Mouse (Mus musculus) stomach, embryonic 16.5 days (tissue): ENCODE results near the gene Fbxw5. TPM values are rescaled to one million over a fixed set of nuclear protein-coding genes. Genes with fewer than 3 reads are reported as not detected.

Experiments used
- ATAC-seq: fragments of 200-750 bp; cut with Nextera tagmentation; 2 replicates; pipeline ENCODE4 v1.8.0; 2017; ENCODE audit warnings: moderate number of reproducible peaks, moderate TSS enrichment; ENCODE audit not compliant: insufficient read depth, low FRiP score
- H3K27ac ChIP-seq: fragments of 300-500 bp; sonication (generic); 2 replicates; pipeline ENCODE4 v1.5.1; 2014; ENCODE audit warnings: low read length
- H3K27me3 ChIP-seq: fragments of 300-500 bp; sonication (generic); 2 replicates; pipeline ENCODE4 v1.6.1; 2014; ENCODE audit warnings: low read length, control low read depth, mixed read lengths; ENCODE audit not compliant: control insufficient read depth, insufficient read depth
- H3K36me3 ChIP-seq: fragments of 300-500 bp; sonication (generic); 2 replicates; pipeline ENCODE4 v1.6.1; 2014; ENCODE audit warnings: low read length; ENCODE audit not compliant: control insufficient read depth, insufficient read depth
- H3K4me1 ChIP-seq: fragments of 300-500 bp; sonication (generic); 2 replicates; pipeline ENCODE4 v1.6.1; 2014; ENCODE audit warnings: low read length, control low read depth, mixed read lengths; ENCODE audit not compliant: control insufficient read depth, insufficient read depth
- H3K4me2 ChIP-seq: fragments of 300-500 bp; sonication (generic); 2 replicates; pipeline ENCODE4 v1.6.1; 2014; ENCODE audit warnings: low read depth, low read length, mixed read lengths
- H3K4me3 ChIP-seq: fragments of 300-500 bp; sonication (generic); replicated peaks from 2 replicates; pipeline ENCODE4 v1.5.1; 2014; ENCODE audit warnings: mild to moderate bottlenecking, low read length
- H3K9ac ChIP-seq: fragments of 300-500 bp; sonication (generic); 2 replicates; pipeline ENCODE4 v1.6.1; 2014; ENCODE audit warnings: low read length
- H3K9me3 ChIP-seq: fragments of 300-500 bp; sonication (generic); replicated peaks from 2 replicates; pipeline ENCODE4 v1.6.1; 2016; ENCODE audit warnings: low read length, control low read depth; ENCODE audit not compliant: control insufficient read depth
- WGBS: fragments of 180-500 bp; shearing (Covaris S2); extraction: QIAGEN DNeasy Blood & Tissue Kit; methylation state at CpG from one replicate; pipeline ENCODE4 v1.1.7; 2014; 5-methylcytosine and 5-hydroxymethylcytosine counted together
- polyA plus RNA-seq: library from polyadenylated mRNA; unstranded; fragments of >200 nt; fragmentation: Nextera tagmentation; extraction: Ambion mirVana; gene quantifications from 2 replicates; pipeline ENCODE4 v1.2.1, GENCODE M21; 2015

The Fbxw5 gene
- polyA plus RNA-seq, 1 experiment from 2014 or later, result 76.5 TPM

DNA sequence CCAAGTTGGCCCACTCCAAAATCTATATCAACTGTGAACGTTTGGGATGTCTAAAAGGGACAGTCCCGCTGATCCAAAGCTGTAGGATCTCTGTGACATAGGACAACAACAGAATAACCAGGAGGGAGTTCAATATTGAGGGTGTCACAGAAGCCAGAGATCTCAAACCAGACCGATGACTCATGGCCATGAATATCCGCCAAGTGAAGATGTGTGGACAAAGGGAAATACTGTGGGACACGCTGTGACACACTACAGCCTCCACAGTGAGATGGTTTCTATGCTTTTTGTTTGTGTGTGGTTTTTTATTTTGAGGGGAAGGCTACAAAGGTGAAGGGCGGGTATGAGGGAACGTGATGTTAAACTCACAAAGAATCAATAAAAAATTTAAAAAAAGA is 11.9 kb upstream of the Fbxw5 start:
- Histone ChIP-seq H3K9me3 (no peaks in the 10 kb centered on the region), H3K4me3 (no peak overlapping the region), H3K27ac (peak overlapping the region; percentile 21; the same call in 1 of the 2 replicates), H3K9ac (no peak overlapping the region), H3K4me2 (no peak overlapping the region), H3K36me3 (no peaks in the 10 kb centered on the region), H3K4me1 (no peaks in the 10 kb centered on the region), H3K27me3 (no peaks in the 10 kb centered on the region)
- ATAC-seq, result no peak
- WGBS, result 70% methylated on average over 7 of the region's 7 CpGs

DNA sequence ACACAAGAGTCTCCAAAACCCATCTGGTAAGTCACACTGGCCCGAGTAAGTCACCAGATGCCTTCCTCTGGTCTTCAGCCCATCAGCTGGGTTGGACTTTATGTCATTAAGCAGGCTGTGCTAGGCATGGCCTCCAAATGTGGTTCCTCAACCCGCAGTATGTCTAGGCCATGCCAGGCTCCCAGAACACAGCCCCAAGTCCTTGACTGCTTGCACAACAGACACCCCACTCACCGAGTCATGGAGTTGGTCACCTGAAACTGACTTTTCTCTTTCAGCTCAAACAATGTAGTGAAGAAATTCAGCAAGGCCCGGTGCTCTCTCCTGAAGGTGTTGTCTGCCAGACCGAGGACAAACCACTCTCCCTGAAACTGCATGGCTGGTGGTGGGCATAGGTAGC is 7.6 kb upstream of the Fbxw5 start:
- WGBS, result 79% methylated on average over 5 of the region's 5 CpGs
- no peaks in the 10 kb centered on the region for H3K9me3 ChIP-seq

DNA sequence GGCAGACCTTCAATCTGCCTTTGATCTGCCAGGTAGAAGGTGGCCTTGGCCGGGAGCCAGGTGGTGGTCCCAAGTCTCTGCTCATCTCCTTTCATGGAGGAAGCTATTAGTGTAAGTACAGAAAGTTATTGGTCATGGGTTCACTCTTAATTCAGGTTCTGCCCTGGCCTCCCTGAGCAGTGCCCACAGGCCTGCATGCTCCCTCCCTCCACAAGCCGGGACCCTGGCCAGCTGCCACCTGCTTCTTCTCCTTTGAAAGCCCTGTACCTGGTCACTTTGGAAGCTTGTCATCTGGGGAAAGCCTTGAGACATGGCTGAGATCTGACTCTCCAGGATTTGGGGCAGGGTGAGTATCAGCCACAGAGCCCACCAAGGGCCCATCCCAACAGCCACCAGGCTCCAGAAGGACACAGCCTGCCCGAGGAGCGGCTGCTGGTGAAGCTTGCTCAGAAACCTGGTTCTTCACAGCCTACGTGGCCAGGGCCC is 7.0 kb upstream of the Fbxw5 start, which contains the start of gene Lcn12:
Gene Lcn12 (minus strand): TSS at position 436 of the 486 bp plus-strand sequence.
- Histone ChIP-seq H3K4me3 (no peak within 1 kb of the TSS), H3K4me1 (no peaks in the 10 kb centered on the region), H3K4me2 (no peak within 1 kb of the TSS), H3K9me3 (no peaks in the 10 kb centered on the region), H3K27me3 (no peaks in the 10 kb centered on the region), H3K27ac (no peak within 1 kb of the TSS), H3K9ac (no peak within 1 kb of the TSS), H3K36me3 (no peaks in the 10 kb centered on the region)
- ATAC-seq, result no peak
- 89% methylated on average over 5 of the region's 5 CpGs for WGBS

More for the DNA sequence above, 7.6 kb upstream of the Fbxw5 start:
- ATAC-seq, result no peak
- H3K4me1 ChIP-seq, result no peaks in the 10 kb centered on the region
- H3K27ac ChIP-seq, result no peak overlapping the region
- no peak overlapping the region for H3K4me3 ChIP-seq
- H3K4me2 ChIP-seq, result no peak overlapping the region
- no peaks in the 10 kb centered on the region for H3K36me3 ChIP-seq
- no peak overlapping the region for H3K9ac ChIP-seq
- no peaks in the 10 kb centered on the region for H3K27me3 ChIP-seq

DNA sequence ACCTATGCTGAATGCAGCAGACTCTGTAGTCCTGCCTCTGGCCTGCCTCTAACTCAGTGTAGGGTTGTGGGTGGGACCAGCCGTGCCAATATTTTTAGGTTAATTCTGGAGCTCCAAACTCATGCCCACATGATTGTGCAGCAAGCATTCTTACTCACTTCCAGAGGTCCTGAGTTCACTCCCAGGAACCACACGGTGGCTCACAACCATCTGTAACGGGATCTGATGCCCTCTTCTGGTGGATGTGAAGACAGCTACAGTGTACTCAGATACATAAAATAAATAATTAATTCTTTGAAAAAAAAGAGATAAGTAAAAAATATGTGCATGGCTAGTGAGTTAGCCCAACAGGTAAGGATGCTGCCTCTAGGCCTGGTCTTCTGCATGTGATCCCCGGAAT is 4.1 kb upstream of the Fbxw5 start:
- Histone ChIP-seq H3K4me2 (no peak overlapping the region), H3K27ac (no peak overlapping the region), H3K9me3 (no peaks in the 10 kb centered on the region), H3K36me3 (no peaks in the 10 kb centered on the region), H3K9ac (no peak overlapping the region), H3K4me1 (peaks cover 8% of the 10 kb centered on the region), H3K4me3 (no peak overlapping the region), H3K27me3 (no peaks in the 10 kb centered on the region)
- no peak for ATAC-seq
- 38% methylated on average over 4 of the region's 4 CpGs for WGBS

DNA sequence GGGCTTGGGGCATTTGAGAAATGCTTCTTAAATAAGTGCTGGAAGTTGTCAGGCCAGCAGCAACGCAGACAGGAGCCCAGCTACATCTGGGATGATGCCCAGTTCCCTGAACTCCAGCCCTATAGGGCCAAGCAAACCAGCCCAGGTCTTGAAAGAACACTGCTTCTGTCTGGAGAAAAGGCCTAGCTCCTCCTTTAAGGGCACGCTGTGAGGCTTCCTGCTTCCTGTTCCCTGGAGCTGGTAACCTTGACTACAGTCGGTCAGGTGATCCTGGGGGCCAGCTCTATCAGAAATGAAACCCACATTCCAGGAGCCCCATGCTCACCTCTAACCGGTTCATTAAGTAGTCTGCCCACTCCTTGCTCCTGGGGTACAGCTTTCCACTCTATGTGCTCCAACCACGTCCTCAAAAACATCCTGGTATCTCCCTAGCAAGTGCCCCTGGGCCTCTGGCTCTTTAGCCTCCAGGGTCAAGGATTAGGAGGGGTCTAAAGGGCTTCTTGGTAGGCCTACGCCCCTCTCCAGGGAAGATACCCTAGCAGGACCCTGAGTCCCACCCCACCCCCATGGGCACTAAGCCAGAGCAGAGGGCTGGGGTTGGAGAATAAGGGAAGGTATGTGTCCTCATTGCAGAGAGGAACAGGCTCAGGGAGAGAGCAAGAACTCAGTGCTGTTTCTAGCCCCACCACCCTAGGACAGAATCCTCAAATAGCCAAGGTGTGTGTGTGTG is 2.5 kb upstream of the Fbxw5 start:
- Histone ChIP-seq H3K36me3 (no peaks in the 10 kb centered on the region), H3K9me3 (no peaks in the 10 kb centered on the region), H3K4me2 (no peak overlapping the region), H3K27me3 (no peaks in the 10 kb centered on the region), H3K27ac (peak overlapping the region; percentile 4; the same call in 1 of the 2 replicates), H3K4me1 (peaks cover 19% of the 10 kb centered on the region), H3K9ac (peak overlapping the region; percentile 24), H3K4me3 (no peak overlapping the region)
- WGBS, result 48% methylated on average over 6 of the region's 6 CpGs
- no peak for ATAC-seq

DNA sequence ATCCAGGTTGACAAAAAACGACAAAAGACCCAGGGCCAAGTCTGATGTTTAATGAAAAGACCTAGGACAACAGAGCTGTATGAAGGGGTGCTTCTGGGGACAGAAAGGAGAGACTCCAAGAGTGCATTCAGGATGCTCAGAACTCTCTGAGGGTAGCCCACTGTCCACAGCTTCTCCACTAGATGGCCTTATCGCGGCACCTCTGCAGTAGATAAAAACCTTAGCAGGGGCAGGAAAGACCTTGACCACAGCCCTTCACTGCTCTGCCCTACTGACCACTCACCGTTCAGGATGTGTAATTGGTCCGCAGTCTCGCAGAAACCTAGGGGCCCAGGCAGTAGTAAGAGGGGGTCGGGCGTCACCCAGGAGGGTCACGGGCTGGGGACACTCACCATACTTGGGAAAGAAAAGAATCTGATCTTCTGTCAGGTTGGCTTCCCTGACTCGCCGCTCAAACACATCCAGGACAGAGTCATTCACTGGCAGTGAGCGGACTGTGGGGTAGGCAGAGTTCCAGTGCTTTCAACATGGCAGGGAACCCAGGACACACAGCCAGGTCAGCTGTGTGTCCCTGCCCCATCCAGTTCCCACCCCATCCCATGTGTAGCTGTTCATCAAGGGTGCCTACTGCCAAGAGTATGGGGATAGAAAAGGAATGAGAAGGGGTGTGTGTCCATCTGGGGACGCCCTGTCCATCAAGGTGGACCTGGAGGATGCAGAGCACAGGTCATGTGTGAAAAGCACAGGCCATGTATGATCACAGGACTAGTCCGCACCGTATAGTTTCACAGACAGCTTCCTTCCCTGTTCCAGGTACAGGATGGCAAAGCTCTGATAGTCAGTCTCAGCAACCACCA is 1.7 kb upstream of the Fbxw5 start:
- no peak overlapping the region for H3K9ac ChIP-seq
- no peak overlapping the region for H3K4me3 ChIP-seq
- H3K27me3 ChIP-seq, result no peaks in the 10 kb centered on the region
- no peaks in the 10 kb centered on the region for H3K9me3 ChIP-seq
- 0 out of 2 replicates have a peak, but pooled peaks cover 3% of the 10 kb centered on the region for H3K36me3 ChIP-seq
- WGBS, result 67% methylated on average over 15 of the region's 15 CpGs
- H3K4me2 ChIP-seq, result no peak overlapping the region
- peaks cover 19% of the 10 kb centered on the region for H3K4me1 ChIP-seq
- ATAC-seq, result no peak
- no peak overlapping the region for H3K27ac ChIP-seq

DNA sequence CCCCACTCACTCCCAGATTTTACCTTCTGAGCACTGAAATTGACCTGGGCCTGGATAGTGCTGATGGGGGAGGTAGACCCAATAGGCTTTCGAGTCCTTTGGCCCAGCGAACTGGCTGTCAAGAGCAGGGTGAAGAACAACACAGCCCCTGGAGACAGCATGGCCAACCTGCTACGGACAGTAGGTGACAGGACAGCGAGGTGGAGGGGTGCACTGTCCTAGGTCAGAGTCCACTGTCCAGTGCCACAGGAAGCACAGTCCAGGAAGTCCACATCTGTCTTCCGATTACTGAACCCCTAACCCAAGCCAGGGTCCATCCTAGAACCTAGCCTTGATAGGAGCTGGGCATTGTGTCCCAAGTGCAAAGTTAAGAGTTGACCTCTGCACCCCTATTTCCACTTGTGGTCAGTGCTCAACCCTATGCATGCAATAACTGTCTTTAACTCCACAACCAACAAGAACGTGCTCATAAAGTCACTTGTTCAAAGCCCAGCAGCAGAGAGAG is 427 bp upstream of the Fbxw5 start:
- Histone ChIP-seq H3K9ac (peak overlapping the region; percentile 60), H3K4me3 (peak overlapping the region; percentile 90), H3K4me2 (peak overlapping the region; percentile 54), H3K4me1 (peaks cover 19% of the 10 kb centered on the region), H3K27me3 (no peaks in the 10 kb centered on the region), H3K27ac (peak overlapping the region; percentile 39; the same call in 1 of the 2 replicates), H3K36me3 (peaks cover 8% of the 10 kb centered on the region; the same call in 1 of the 2 replicates), H3K9me3 (no peaks in the 10 kb centered on the region)
- WGBS, result 64% methylated on average over 6 of the region's 6 CpGs
- peak; percentile 7; the same call in 1 of the 2 replicates for ATAC-seq

DNA sequence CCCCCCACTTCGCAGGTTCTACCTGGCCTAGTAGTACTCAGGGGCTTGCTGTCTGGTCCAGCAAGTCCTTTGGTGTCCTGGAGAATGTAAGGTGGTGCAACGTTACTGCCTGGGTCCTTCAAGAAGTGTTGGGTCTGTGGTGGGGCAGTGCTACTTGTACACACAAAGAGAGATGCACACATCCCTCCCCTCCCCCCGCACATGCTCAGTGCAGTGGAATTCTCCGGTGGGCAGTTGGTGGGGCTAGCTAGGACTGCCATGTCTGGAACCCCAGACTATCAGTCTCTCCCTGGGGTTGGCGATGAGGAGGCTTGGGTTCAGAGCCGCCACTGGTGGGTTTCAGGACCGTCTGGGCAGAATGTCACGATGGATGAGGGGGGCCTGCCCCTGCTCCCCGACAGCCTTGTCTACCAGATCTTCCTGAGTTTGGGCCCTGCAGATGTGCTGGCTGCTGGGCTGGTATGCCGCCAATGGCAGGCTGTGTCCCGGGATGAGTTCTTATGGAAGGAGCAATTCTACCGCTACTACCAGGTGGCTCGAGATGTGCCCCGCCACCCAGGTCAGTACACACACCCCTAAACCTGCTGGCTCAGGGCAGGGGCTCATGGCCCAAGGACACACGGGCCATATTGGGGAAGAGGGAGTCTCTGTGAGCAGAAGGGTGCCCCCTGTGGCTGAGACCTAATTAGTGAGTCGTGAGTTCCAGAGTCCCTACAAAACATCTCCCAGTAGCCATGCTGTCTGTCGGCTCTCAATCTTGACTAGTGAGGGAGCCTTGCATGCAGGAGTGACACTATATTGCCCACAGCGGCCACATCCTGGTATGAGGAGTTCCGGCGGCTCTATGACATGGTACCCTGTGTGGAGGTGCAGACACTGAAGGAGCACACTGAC is 1.3 kb downstream of the Fbxw5 start, which contains the start of gene C8g:
Gene C8g (minus strand): TSS at position 127 of the 894 bp plus-strand sequence.
- H3K36me3 ChIP-seq, result peaks cover 8% of the 10 kb centered on the region; the same call in 1 of the 2 replicates
- peak within 1 kb of the TSS; percentile 73 for H3K27ac ChIP-seq
- no peak for ATAC-seq
- peaks cover 19% of the 10 kb centered on the region for H3K4me1 ChIP-seq
- no peaks in the 10 kb centered on the region for H3K27me3 ChIP-seq
- peak within 1 kb of the TSS; percentile 96 for H3K9ac ChIP-seq
- peak within 1 kb of the TSS; percentile 90 for H3K4me3 ChIP-seq
- H3K9me3 ChIP-seq, result no peaks in the 10 kb centered on the region
- H3K4me2 ChIP-seq, result peak within 1 kb of the TSS; percentile 77
- WGBS, result 74% methylated on average over 20 of the region's 20 CpGs
